Mouse (Mus musculus) CH12.LX (cell line): Measurements from ENCODE around the gene Tmem132c.

ENCODE experiments used
- CHD2 ChIP-seq: IDR thresholded peaks from 2 replicates; pipeline ENCODE4 v1.6.1; 2011; ENCODE audit warnings: low read length, improper control_type of control experiment
- CTCF ChIP-seq, 2 experiments: IDR thresholded peaks in 1 of 2; conservative IDR thresholded peaks in 1 of 2; 2 replicates each; pipeline ENCODE4 v1.5.1; 2011 to 2012; ENCODE audit warnings: low read depth in 2 of 2, low read length in 2 of 2, improper control_type of control experiment in 1 of 2, inconsistent platforms in 1 of 2, mild to moderate bottlenecking in 1 of 2, moderate library complexity in 1 of 2
- E2F4 ChIP-seq: IDR thresholded peaks from 2 replicates; pipeline ENCODE4 v1.6.1; 2011; ENCODE audit warnings: low read depth, low read length, improper control_type of control experiment; ENCODE audit not compliant: insufficient replicate concordance
- ETS1 ChIP-seq: conservative IDR thresholded peaks from 2 replicates; pipeline ENCODE4 v1.6.1; 2012; ENCODE audit warnings: low read depth, mild to moderate bottlenecking, inconsistent platforms, low read length, improper control_type of control experiment, moderate library complexity
- MAX ChIP-seq: IDR thresholded peaks from 2 replicates; pipeline ENCODE4 v1.6.1; 2011; ENCODE audit warnings: low read length, improper control_type of control experiment
- RCOR1 ChIP-seq: conservative IDR thresholded peaks from 2 replicates; pipeline ENCODE4 v1.6.1; 2012; ENCODE audit warnings: low read depth, mild to moderate bottlenecking, inconsistent platforms, low read length, improper control_type of control experiment

GRCm38 (mm10) chr5:127483955-127484659 is 242.5 kb downstream of the Tmem132c start:
- TF ChIP-seq MAX: no peak
- TF ChIP-seq RCOR1: no peak
- TF ChIP-seq ETS1: no peak
- no peak for TF ChIP-seq CTCF (conservative IDR thresholded peaks at IDR 0.05 in 1 of 2, IDR thresholded peaks at IDR 0.05 in 1 of 2; ENCODE audit: low read depth in 2 of 2, low read length in 2 of 2)
- TF ChIP-seq CHD2: no peak
- no peak for TF ChIP-seq E2F4
